ENCODE assay signal across 8 mouse cellular contexts in genomic region chr12:79130299-79131177, GRCm38 (mm10). TPM values are rescaled to one million over a fixed set of nuclear protein-coding genes. Genes with fewer than 3 reads are reported as not detected.
DNase-seq lines count a peak whose midpoint lies in the region; ATAC-seq and TF ChIP-seq lines count a peak whose summit lies in the region.

TSS of gene Arg2 (plus strand) at chr12:79130777.

- peaks cover 43% of the 10 kb centered on the region for H3K27me3 ChIP-seq in G1E (ENCODE audit: insufficient read depth, low read length)
- peaks cover 14% of the 10 kb centered on the region; the same call in 1 of the 2 replicates for H3K27me3 ChIP-seq in forebrain, embryonic 15.5 days
- H3K27me3 ChIP-seq in hindbrain, embryonic 11.5 days (ENCODE audit: control insufficient read depth, insufficient read depth, low read length): peaks cover 25% of the 10 kb centered on the region
- H3K27me3 ChIP-seq in lung, embryonic 14.5 days (ENCODE audit: insufficient read depth, low read length): peaks cover 33% of the 10 kb centered on the region
- peaks cover 14% of the 10 kb centered on the region for H3K27me3 ChIP-seq in thymus, adult 2 months (ENCODE audit: control insufficient read depth, insufficient read depth, low read length)

- H3K27ac ChIP-seq in forebrain, embryonic 15.5 days (replicated peaks): peak within 1 kb of the TSS; percentile 1; the same call in 1 of the 2 replicates
- no peak within 1 kb of the TSS for H3K27ac ChIP-seq in hindbrain, embryonic 11.5 days (ENCODE audit: low read depth, low read length)
- H3K27ac ChIP-seq in lung, embryonic 14.5 days (ENCODE audit: low read depth): no peak within 1 kb of the TSS
- H3K27ac ChIP-seq in olfactory bulb, adult 2 months (ENCODE audit: insufficient read depth, low read depth, low read length): no peak within 1 kb of the TSS
- H3K27ac ChIP-seq in thymus, adult 2 months (ENCODE audit: control insufficient read depth, insufficient read depth, low read length): no peak within 1 kb of the TSS

- under 1% methylated on average over 47 of the region's 47 CpGs for WGBS in forebrain, embryonic 15.5 days
- under 1% methylated on average over 47 of the region's 47 CpGs for WGBS in hindbrain, embryonic 11.5 days
- under 1% methylated on average over 47 of the region's 47 CpGs for WGBS in lung, embryonic 14.5 days
- WGBS in olfactory bulb, adult 2 months: 2% methylated on average over 47 of the region's 47 CpGs
- 3% methylated on average over 47 of the region's 47 CpGs for WGBS in thymus, adult 2 months

- TF ChIP-seq POLR2A in olfactory bulb, adult 2 months (IDR thresholded peaks at IDR 0.05; ENCODE audit: insufficient read depth, low read depth, low read length): peak; percentile 55
- TF ChIP-seq POLR2A in thymus, adult 2 months (IDR thresholded peaks at IDR 0.05; ENCODE audit: control insufficient read depth, extremely low read depth, insufficient read depth, low read length, poor library complexity): peak; percentile 24; the same call in 1 of the 2 replicates

- no peak for ATAC-seq in G1E (ENCODE audit: extremely low read depth, insufficient number of reproducible peaks, low FRiP score, poor library complexity, severe bottlenecking)
- peak; percentile 98 for ATAC-seq in forebrain, embryonic 15.5 days (replicated peaks)
- ATAC-seq in hindbrain, embryonic 11.5 days (ENCODE audit: low FRiP score): peak; percentile 94
- peak; percentile 96 for ATAC-seq in lung, embryonic 14.5 days (ENCODE audit: insufficient read depth)

- peak; percentile 18 for DNase-seq in G1E (ENCODE audit: low spot score)
- DNase-seq in cerebellum, adult 18-20 months: peak; percentile 84 to 86
- peak; percentile 82 for DNase-seq in hindbrain, embryonic 11.5 days (ENCODE audit: low spot score)
- peak; percentile 17 for DNase-seq in layer of hippocampus, adult 9-10 months (ENCODE audit: low spot score)
- DNase-seq in lung, embryonic 14.5 days: peak; percentile 86
- peak; percentile 81 for DNase-seq in thymus, adult 2 months

- no peaks in the 10 kb centered on the region for H3K9me3 ChIP-seq in G1E (replicated peaks)
- H3K9me3 ChIP-seq in forebrain, embryonic 15.5 days: no peaks in the 10 kb centered on the region
- no peaks in the 10 kb centered on the region for H3K9me3 ChIP-seq in hindbrain, embryonic 11.5 days (ENCODE audit: control insufficient read depth, low read length)
- no peaks in the 10 kb centered on the region for H3K9me3 ChIP-seq in lung, embryonic 14.5 days (ENCODE audit: low read depth, low read length)

- H3K36me3 ChIP-seq in G1E (replicated peaks): no peaks in the 10 kb centered on the region
- no peaks in the 10 kb centered on the region for H3K36me3 ChIP-seq in forebrain, embryonic 15.5 days
- H3K36me3 ChIP-seq in hindbrain, embryonic 11.5 days (ENCODE audit: control insufficient read depth, insufficient read depth, low read length): no peaks in the 10 kb centered on the region
- H3K36me3 ChIP-seq in lung, embryonic 14.5 days (ENCODE audit: insufficient read depth): no peaks in the 10 kb centered on the region
- no peaks in the 10 kb centered on the region for H3K36me3 ChIP-seq in thymus, adult 2 months (ENCODE audit: control insufficient read depth, insufficient read depth, low read length)

- peaks cover 9% of the 10 kb centered on the region for H3K4me1 ChIP-seq in G1E (ENCODE audit: insufficient read depth, low read depth, low read length)
- H3K4me1 ChIP-seq in forebrain, embryonic 15.5 days: peaks cover 7% of the 10 kb centered on the region
- H3K4me1 ChIP-seq in hindbrain, embryonic 11.5 days (replicated peaks; ENCODE audit: control insufficient read depth, insufficient read depth, low read length): peaks cover 2% of the 10 kb centered on the region; the same call in 1 of the 2 replicates
- no peaks in the 10 kb centered on the region for H3K4me1 ChIP-seq in lung, embryonic 14.5 days (ENCODE audit: insufficient read depth)
- peaks cover 14% of the 10 kb centered on the region for H3K4me1 ChIP-seq in olfactory bulb, adult 2 months (ENCODE audit: control insufficient read depth, insufficient read depth, low read length)
- peaks cover 9% of the 10 kb centered on the region for H3K4me1 ChIP-seq in thymus, adult 2 months (replicated peaks; ENCODE audit: control insufficient read depth, insufficient read depth, low read length)

- peak within 1 kb of the TSS; percentile 52 for H3K9ac ChIP-seq in forebrain, embryonic 15.5 days (replicated peaks)
- peak within 1 kb of the TSS; percentile 45; the same call in 1 of the 2 replicates for H3K9ac ChIP-seq in hindbrain, embryonic 11.5 days (ENCODE audit: low read depth, low read length)
- peak within 1 kb of the TSS; percentile 38 for H3K9ac ChIP-seq in lung, embryonic 14.5 days

- peak within 1 kb of the TSS; percentile 58; the same call in 1 of the 2 replicates for H3K4me3 ChIP-seq in G1E (ENCODE audit: low read depth, low read length)
- H3K4me3 ChIP-seq in forebrain, embryonic 15.5 days: peak within 1 kb of the TSS; percentile 46
- H3K4me3 ChIP-seq in hindbrain, embryonic 11.5 days (ENCODE audit: low read depth, low read length): peak within 1 kb of the TSS; percentile 36
- peak within 1 kb of the TSS; percentile 35 for H3K4me3 ChIP-seq in lung, embryonic 14.5 days (ENCODE audit: low read depth, low read length)
- peak within 1 kb of the TSS; percentile 60 for H3K4me3 ChIP-seq in olfactory bulb, adult 2 months (ENCODE audit: insufficient read depth, low read depth, low read length)
- H3K4me3 ChIP-seq in thymus, adult 2 months (ENCODE audit: control insufficient read depth, insufficient read depth, low read length): peak within 1 kb of the TSS; percentile 38

- TF ChIP-seq CTCF in G1E (IDR thresholded peaks at IDR 0.05; ENCODE audit: low read depth, low read length): no peak
- no peak for TF ChIP-seq CTCF in lung, embryonic 14.5 days (IDR thresholded peaks at IDR 0.05; ENCODE audit: low read depth)
- no peak for TF ChIP-seq CTCF in olfactory bulb, adult 2 months (IDR thresholded peaks at IDR 0.05; ENCODE audit: insufficient read depth, low read depth, low read length)
- TF ChIP-seq CTCF in thymus, adult 2 months (IDR thresholded peaks at IDR 0.05; ENCODE audit: borderline replicate concordance, control insufficient read depth, extremely low read depth, insufficient read depth, low read length, poor library complexity): no peak

- H3K4me2 ChIP-seq in forebrain, embryonic 15.5 days (replicated peaks): peak within 1 kb of the TSS; percentile 79
- peak within 1 kb of the TSS; percentile 69 for H3K4me2 ChIP-seq in hindbrain, embryonic 11.5 days (replicated peaks; ENCODE audit: low read depth, low read length)
- peak within 1 kb of the TSS; percentile 78 for H3K4me2 ChIP-seq in lung, embryonic 14.5 days

RNA-seq across cellular contexts. Expression of gene Arg2, which starts in this region (rescaled TPM):
- total RNA-seq in G1E (2014; fragmentation: Nextera tagmentation) (0.75 TPM in 1 of 2 replicates, not detected in the other), G1E (2017) (0.52 TPM in 1 of 2 replicates, not detected in the other)
- not detected in 2 replicates for polyA plus RNA-seq in G1E (2012)
- polyA plus RNA-seq in forebrain, embryonic 15.5 days (2015; fragmentation: Nextera tagmentation; extraction: Ambion mirVana): 13.9 and 15.3 TPM in 2 replicates
- 7.9 and 8.3 TPM in 2 replicates for polyA plus RNA-seq in hindbrain, embryonic 11.5 days (2014; fragmentation: Nextera tagmentation; extraction: Ambion mirVana)
- 6.7 and 6.9 TPM in 2 replicates for polyA plus RNA-seq in lung, embryonic 14.5 days (2014; fragmentation: Nextera tagmentation; extraction: Ambion mirVana)
- polyA plus RNA-seq in olfactory bulb, adult 2 months (2012; ENCODE audit: insufficient read depth, insufficient read length, low replicate concordance, missing spikeins): not detected in 2 replicates
- 3.2 and 5.1 TPM in 2 replicates for polyA plus RNA-seq in thymus, adult 2 months (2012; rRNA removed)

Comparison
In these comparisons a context has a peak if more than half of its experiments do, and no peak if none do; other contexts are left out.
1. Peak in DNase-seq and H3K4me3 ChIP-seq in G1E; RNA of the gene not detected or under 1 TPM.
2. DNase-seq: peak in every context shown above with its lines; median percentile 86 in lung, embryonic 14.5 days; 85 in cerebellum, adult 18-20 months; 82 in hindbrain, embryonic 11.5 days; 81 in thymus, adult 2 months; 18 in G1E; 17 in layer of hippocampus, adult 9-10 months.